Mouse (Mus musculus) retina, adult 2 months (tissue): Measurements from ENCODE around the gene Zfpm1.

Source experiments
- DNase-seq: peaks from one replicate; pipeline ENCODE4 v3.0.0-alpha.2; 2012; ENCODE audit warnings: low read depth, low spot score

Zfpm1 gene

GRCm38 (mm10) chr8:122274651-122275391, 7.1 kb upstream of the Zfpm1 start:
- no peak for DNase-seq

DNA sequence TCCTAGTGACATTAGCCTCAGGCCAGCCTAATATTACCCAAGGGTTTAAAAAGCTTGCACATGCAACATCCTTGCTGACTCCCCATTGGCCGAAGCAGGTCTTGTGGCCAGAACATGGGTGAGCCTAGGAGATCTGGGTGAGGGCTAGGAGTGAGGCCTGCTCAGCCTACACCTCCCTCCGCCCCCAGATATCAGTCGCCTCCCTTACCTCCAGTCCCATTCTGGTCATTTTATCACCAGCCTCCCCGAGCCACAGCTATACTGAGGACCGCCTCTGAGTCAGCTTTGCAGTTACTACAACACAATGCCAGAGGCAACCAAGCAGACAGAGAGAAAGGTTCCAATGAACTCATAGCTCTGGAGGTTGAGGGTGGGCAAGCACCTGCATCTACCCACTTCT, 5.6 kb upstream of the Zfpm1 start:
- DNase-seq, result no peak

- DNase-seq, result no peak
Measured at GRCm38 (mm10) chr8:122277204-122277995, 4.5 kb upstream of the Zfpm1 start.

- DNase-seq, result no peak
Measured at GRCm38 (mm10) chr8:122280156-122280555, 1.8 kb upstream of the Zfpm1 start.

DNA sequence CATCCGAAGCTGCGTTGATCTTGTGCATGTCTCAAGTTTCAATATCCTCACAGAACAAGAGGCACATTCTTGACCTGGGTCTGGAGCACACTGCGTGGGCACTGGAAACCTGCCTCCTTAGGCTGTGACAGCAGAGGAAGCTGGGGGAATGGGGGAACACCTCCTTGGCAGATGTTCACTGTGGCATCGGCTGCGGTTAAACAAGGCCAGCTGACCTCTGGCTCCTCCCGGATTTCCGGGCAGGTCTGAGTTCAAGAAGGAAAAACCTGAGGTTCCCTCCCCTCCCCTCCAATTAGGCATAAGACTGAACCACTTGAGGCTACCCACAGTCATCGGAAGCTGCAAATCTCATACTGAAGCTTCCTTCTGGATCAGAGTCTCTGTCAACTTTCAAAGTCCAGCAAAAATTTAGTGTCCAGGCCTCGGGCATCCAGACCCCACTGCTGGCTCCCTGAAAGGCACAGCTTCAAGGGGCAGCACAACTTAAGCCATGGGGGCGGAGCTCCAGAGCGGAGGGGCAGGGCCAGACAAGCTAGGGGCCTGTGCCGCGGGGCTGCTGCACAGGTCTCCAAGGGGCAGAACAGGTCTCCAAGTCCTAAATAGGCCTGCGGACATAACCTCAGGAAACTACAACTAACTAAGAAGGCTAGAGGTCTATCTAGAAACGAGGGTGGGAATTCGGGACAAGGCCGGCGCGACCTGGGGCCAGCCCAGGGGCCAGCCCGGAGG, 1.2 kb upstream of the Zfpm1 start:
- DNase-seq, result no peak

DNA sequence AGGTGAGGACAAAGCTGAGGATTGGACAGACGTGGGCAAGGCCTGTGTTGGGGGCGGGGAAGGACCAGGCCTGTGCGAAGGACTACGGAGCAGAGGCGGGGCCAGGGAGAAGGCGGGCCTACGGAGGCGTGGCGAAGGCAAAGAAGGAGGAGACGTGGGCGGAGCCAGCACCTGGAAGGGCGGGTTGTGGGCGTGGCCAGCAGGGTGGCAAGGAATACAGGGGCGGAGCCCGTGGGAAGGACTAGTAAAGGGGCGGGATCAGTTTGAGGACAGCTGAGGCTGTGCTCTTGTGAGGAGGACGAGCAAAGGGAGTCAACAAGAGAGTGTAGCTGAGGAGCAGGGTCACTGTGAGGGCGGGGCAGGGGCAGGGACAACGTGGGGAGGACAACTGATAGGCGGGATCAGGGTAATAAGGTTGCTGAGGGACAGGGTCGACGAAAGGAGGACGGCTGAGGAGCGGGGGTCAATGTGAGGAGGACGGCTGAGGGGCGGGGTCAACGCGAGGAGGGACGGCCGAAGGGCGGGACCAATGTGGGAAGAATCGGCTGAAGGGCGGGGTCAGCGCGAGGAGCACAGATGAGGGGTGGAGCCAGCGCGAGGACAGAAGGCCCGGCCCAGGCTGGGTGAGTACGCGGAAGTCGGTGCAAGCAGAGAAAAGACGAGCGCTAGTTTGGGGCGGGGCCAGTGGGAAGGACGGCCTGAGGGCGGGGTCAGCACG, 465 bp upstream of the Zfpm1 start:
- DNase-seq, result peak; percentile 94

- DNase-seq, result no peak
Measured at GRCm38 (mm10) chr8:122282501-122283355, 787 bp downstream of the Zfpm1 start.

- no peak for DNase-seq
Measured at GRCm38 (mm10) chr8:122283356-122284202, 1.6 kb downstream of the Zfpm1 start.

GRCm38 (mm10) chr8:122284203-122284658, 2.3 kb downstream of the Zfpm1 start:
- no peak for DNase-seq

DNA sequence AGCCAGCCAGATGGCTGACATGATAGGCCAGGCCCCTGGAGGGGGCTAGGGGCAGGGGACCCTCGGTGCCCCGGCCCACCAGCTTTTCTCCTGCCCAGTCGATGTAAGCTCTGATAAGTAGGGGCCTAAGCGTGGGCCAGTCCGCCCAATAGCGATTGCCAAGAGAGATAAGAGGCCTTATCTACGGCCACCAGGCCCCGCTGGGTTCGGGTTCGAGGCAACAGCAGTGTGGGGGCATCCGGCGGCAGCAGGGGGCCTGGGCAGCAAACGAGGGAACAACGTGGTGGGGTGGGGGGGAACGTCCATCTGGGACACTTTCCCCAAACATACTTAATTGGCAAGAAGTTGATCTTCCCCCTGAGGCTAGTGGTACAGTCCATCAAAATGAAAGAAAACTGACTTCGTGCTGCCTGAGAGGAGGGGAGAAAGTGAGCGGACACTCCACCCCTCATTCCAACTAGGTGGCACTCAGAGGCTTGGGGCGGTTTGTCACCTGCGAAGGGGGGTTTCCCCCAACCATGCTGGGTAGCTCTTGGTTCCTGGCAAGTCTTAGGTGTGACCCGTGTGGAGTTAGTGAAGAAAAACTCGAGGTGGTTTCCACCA, 2.8 kb downstream of the Zfpm1 start:
- DNase-seq, result no peak

GRCm38 (mm10) chr8:122285727-122286126, 3.8 kb downstream of the Zfpm1 start:
- no peak for DNase-seq

GRCm38 (mm10) chr8:122286899-122287298, 5.0 kb downstream of the Zfpm1 start:
- DNase-seq, result no peak

GRCm38 (mm10) chr8:122287742-122288141, 5.8 kb downstream of the Zfpm1 start:
- DNase-seq, result no peak

- DNase-seq, result no peak
Measured at GRCm38 (mm10) chr8:122288344-122288743, 6.4 kb downstream of the Zfpm1 start.

GRCm38 (mm10) chr8:122291075-122291474, 9.1 kb downstream of the Zfpm1 start:
- no peak for DNase-seq

DNA sequence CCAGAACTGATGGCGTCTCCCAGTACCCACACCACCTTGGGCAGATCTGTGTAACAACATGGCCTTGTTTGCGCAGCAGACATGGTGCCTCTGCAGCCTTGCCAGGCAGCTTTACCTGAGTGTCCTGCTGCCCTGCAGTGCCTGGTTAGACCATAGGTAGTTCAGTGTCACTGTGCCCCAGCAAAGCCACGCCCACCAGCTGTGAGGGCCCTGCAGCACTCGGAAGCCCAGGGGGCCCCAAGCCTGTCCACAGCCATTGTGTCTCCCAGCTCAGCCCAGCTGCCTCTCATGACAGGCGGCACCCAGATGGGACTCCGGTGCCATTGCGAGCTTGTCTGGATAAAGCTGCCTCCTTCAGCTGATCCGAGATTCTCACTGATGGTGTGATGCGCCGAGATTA, 9.6 kb downstream of the Zfpm1 start:
- peak; percentile 78 for DNase-seq

- no peak for DNase-seq
Measured at GRCm38 (mm10) chr8:122293484-122293883, 11.5 kb downstream of the Zfpm1 start.

- no peak for DNase-seq
Measured at GRCm38 (mm10) chr8:122294273-122294683, 12.3 kb downstream of the Zfpm1 start.

DNA sequence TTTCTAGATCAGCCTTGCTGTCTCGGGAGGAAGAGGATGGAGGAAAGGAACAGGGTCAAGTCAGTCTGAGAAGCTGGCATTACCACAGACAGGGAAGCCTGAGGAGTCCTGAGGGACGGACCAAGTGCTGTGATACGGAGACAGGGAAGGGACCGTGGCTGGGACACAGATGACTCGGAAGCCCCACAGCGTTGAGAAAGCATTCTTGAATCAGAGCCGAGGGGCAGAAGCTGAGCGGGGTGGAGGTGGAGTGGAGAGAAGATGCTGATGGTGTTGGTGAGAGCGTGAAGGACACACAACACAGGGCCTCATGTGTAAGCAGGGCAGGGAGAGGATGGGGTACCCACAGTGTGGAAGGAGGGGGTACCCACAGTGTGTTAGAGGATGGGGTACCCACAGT, 13.4 kb downstream of the Zfpm1 start:
- DNase-seq, result no peak
